Mouse (Mus musculus): ENCODE results near the gene Ins2. TPM values are rescaled to one million over a fixed set of nuclear protein-coding genes. Genes with fewer than 3 reads are reported as not detected.

Ins2 gene
- total RNA-seq, 2 experiments from 2014 or later = not detected

DNA sequence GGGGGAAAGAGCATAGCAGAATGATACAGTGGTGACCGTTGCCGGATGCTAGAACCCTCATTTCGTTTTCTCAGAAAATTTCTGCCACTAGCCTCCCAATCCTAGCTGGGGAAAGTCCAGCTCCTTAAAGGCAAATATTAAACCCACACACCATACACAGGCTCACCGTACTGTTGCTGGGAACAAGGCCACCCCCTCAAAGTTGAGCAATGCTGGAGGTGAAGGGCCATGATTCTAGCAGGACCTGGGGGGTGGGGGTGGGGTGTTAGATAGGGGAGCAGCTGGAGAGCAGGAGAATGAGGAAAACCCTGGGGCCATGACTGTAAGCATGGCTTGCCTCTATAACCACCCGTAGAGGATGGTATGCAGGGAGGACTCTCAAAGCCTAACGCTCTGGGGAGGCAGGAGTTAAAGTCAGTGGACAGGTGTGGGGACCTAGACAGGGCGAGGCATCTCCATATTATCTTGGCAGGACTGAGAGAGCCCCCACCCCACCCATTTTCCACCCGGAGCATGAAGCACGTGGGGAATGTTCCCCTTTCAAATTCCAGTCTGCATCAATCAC is 78.6 kb downstream of the Ins2 start:
- DNase-seq (ENCODE audit: low spot score in 2 of 2) = no peak

- DNase-seq (ENCODE audit: low spot score in 2 of 2) = no peak
These were observed 79.2 kb downstream of the Ins2 start for GRCm38 (mm10) chr7:142663931-142664421.

DNA sequence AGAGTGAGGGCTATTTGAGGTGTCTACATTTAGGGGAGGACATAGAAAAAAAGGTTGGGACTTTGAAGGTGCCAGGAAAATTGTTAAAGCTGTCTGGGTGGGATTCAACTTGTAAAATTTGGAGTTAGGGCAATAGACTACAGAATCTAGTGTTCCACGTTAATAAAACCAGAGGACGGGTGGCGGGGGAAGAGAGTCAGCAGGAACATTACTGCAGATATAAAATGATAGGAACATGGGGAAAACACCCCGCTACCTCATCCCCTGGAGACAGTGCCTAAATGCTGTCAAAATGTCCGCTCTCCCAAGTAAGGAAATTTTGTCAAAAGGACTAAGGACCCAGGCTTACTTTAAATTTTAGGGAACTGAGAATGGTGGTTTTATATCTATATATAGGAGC is 80.0 kb downstream of the Ins2 start:
- no peak for DNase-seq (ENCODE audit: low spot score in 2 of 2)

- DNase-seq (ENCODE audit: low spot score in 2 of 2) = no peak
These were observed 81.4 kb downstream of the Ins2 start for GRCm38 (mm10) chr7:142661811-142662210.

DNA sequence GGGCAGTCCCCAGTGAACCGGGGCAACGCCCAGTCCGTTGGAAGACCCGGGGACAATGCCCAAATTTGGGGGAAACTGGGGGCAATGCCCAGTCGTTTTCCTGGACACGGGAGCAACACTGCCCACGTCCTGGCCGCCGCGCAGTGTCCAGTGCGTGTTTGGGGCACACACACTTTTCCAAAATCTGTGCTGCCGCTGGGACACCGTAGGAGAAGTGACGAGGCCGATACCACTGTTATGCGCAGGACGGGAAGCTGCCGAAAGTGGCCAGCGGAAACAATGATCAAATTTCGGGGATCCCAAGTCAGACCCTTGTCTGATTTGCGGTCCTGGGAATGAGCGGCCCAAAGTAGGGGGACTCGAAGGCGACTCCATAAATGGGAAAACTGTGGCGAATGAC is 82.1 kb downstream of the Ins2 start:
- no peak for DNase-seq (ENCODE audit: low spot score in 2 of 2)

DNA sequence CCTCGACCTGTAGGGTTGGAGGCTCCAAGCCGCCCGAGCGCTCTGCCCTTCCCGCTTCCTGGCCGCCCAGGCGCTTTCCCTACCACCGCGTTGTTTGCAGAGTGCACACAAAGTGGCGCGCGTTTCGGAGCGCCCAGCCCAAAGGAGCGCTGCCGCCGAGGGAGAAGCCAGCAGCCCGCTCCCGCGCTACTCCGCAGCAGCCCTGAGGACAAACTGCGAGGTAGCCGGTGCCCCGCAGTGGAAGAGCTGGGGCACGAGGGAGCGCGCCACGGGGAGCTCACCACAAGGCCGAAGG is 82.6 kb downstream of the Ins2 start:
- DNase-seq (ENCODE audit: low spot score in 2 of 2) = no peak

DNA sequence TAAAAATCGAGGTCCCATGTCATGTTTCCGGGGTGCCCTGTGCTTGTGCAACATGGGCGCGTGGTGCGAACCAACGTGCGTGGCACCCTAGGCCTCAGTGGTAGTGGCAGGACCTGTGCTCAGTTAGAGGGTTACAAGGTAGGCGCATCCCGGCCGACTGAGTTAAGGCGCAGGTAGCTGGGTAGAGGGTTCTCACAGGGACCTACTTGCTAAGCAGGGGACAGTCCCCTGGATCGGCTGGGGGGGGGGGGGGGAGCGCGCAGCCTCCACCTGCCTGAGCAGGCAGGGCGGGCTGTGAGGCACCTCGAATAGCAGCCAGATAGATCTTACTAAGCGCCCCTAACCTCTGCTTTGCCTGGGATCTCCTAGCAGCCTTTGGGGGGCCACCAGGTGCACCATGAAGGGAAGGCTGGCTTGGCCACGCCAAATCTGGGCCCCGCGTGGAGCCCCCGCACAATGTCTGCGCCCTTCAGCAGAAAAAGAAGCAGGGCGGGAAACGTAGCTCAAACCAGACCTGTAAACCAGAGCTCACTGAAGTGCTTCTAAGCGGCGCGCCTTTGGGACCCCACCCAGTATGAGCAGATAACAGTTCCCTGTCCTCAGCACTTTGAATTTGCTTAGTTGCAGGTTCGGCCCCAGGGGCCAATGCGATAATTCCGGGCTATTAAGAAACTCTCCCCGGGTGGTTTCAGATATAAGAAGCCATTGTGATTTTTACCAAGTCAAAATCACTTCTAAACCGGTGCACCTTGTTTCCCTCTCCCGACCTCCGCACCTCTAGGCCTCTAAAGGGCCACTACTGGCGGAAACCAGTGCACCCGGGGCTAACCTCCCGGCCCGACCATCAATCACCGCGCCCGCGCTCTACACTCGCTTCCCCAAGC is 83.2 kb downstream of the Ins2 start:
- DNase-seq (ENCODE audit: low spot score in 2 of 2) = no peak

DNA sequence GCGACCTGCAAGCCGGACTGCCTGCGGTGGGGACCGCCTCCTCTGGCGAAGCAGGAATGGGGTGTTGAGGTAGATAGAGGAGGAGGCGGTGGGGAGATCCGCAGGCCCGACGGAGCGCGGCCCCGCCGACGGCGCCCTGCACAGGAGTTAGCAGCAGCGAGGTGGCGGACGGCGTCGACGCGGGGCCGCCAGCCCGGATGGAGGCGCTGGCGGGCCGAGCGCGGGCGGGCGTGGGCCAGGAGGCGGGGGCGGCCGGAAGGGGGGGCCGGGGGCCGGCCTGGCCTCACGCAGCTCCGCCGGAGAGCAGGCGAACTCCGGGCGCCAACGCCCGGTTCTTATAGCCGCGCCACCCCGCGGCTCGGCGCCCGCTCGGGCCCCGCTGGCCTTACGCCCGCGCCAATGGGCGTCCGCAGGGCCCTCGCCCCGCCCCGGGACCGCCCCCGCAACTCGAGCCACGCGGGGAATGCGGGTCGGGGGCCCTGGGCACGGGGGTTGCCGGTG is 84.0 kb downstream of the Ins2 start:
- DNase-seq (ENCODE audit: low spot score in 2 of 2) = no peak

DNA sequence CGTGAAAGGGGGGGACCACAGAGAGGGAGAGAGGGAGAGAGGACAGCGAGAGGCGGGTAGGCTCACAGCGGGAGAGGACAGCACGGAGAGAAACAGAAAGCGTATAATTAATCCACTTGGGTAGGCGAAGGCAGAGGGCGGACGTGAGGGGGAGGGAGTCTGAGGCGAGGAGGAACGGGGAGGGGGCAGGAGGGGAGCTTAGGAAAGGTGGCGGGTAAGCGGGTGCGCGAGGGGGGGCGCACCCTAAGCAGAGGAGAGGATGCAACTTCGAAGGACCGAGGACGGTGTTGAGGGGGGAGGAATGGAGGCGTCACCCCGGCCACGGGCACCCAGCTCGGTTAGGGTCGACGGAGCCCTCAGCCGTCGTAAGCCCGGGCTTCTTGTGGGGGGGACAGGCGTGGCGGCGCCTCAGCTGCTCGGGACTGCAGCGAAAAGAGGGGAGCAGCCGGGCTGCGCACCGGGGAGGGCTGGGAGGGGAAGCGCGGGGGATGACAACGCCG is 84.5 kb downstream of the Ins2 start:
- no peak for DNase-seq (ENCODE audit: low spot score in 2 of 2)

DNA sequence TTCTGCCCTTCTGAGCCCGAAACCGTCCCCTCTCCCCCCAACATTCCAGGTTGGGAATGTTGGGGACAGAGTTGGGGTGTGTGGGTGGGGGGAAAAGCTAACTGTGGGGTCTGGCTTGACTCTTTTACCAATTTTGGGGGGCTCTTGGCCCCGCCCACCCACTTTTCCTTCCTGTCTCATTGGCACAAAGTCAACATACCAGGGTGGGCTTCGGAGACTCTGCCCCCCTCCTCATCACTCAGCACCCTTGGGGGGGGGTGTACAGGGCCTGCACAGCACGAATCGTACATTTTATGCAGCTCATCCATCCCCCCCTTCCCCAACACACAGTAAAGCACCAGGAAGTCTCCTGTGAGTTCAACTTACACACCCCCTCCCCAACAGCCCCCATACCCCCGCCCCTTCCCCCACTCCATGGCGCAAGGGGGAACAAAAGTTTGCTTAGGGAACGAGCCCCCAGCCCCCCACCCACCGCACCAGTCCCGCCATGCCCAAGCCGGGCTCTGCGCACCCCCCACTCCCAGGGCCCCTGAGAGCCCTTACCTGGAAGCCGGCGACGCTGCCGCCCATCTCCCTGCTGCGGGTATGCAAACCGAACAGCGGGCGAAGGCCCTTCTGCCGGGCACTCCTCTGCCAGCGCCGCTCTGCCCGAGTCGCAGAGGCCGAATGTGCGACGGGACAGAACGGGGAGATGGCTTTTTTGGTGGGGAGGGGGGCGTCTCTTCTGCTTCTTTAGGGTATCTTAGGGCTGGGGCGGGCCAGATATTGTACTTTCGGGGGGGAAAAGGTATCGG is 85.2 kb downstream of the Ins2 start:
- DNase-seq (ENCODE audit: low spot score in 2 of 2) = no peak

DNA sequence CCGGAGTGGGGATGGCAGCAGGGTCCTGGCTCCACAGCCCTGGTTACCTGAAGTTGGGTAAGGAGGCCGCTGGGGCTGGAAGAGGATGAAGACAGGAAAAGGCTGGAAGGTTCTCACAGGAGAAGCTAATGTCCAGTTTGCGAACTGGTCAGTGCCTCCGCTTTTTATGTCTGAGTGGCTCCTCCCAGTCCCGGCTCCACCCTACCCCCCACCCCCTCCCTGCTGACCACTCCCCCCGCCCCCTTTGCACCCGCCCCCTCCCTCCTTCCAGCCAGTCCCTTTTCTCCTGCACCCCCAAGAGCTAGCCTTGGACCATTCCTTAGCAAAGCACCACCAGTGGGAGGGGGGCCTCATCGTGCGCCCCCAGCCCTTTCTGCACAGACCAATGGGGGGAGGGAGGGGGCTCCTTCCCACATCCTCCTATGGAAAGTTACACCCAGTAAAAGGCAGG is 85.8 kb downstream of the Ins2 start:
- DNase-seq (ENCODE audit: low spot score in 2 of 2) = no peak

GRCm38 (mm10) chr7:142656055-142656454 is 87.1 kb downstream of the Ins2 start:
- no peak for DNase-seq (ENCODE audit: low spot score in 2 of 2)

- no peak for DNase-seq (ENCODE audit: low spot score in 2 of 2)
These were observed 87.5 kb downstream of the Ins2 start for GRCm38 (mm10) chr7:142655633-142656032.

- DNase-seq (ENCODE audit: low spot score in 2 of 2) = no peak
These were observed 89.5 kb downstream of the Ins2 start for GRCm38 (mm10) chr7:142653726-142654125.

DNA sequence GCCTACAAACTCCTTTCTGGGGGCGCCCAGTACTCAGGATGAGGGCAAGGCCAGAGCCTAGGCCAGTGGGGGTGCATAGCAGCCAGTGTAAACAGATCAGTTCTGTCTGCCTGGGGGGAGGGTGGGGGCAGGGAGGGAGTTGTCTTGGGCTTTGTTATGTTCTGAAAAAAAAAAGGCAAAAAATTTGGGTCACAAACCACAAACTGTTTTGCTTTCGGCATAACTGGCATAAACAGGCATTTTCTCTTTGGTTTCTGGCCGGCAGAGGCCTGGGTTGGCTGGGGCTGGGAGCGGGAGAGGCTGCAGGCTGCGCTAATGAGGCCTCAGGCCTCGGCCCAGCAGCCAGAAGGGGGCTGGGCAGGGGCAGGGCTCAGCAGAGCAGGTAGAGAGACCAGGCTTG is 96.5 kb downstream of the Ins2 start:
- no peak for DNase-seq (ENCODE audit: low spot score in 2 of 2)

DNA sequence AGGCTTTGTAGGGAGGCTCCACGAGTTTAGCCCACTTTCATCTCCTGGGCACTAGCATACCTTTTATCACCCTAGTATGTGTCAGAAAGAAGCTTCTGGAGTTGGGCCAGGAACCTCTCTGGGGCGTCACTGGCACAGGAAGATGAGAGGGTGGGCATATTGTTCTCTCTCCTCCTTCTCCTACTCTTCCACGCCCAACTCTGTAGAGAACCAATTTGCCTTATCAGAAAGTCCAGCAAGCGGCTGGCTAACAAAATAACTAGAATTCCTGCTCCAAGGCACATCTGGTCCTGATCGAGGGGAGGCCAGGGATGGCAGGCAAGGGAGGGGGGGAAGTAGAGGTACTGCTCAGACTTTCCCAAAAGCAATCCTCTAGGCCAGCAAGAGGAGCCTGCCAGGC is 98.1 kb downstream of the Ins2 start:
- no peak for DNase-seq (ENCODE audit: low spot score in 2 of 2)

- DNase-seq (ENCODE audit: low spot score in 2 of 2) = no peak
These were observed 107.0 kb downstream of the Ins2 start for GRCm38 (mm10) chr7:142636178-142636577.

GRCm38 (mm10) chr7:142630691-142631090 is 112.5 kb downstream of the Ins2 start:
- DNase-seq (ENCODE audit: low spot score in 2 of 2) = no peak

DNA sequence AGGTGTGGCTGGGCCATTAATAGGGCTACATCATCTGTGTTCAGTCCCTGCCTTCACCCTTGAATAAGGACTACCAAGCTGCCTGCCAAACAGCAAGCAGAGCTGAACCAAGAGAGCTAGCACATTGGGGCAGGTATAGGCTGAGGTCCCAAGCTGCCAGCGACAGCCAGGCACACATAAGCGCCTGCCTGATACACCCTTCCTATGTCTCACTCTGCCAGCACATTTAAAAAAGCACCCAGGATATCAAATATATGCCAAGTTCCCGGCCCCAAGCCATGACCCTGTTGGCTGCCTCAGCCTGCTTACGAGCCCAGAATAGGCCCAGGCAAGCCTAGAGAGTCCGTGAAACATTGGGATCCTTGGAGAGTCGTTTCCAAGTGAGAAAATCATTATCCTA is 113.4 kb downstream of the Ins2 start:
- no peak for DNase-seq (ENCODE audit: low spot score in 2 of 2)

Measured in layer of hippocampus, postnatal 14 days (tissue).